Mouse (Mus musculus) embryonic fibroblast, embryonic 13.5 days (primary cell): ENCODE data around the gene Vwa8.

Experiments
- CTCF ChIP-seq: IDR thresholded peaks from 2 replicates; pipeline ENCODE4 v1.5.1; 2011; ENCODE audit warnings: mild to moderate bottlenecking, control low read depth, low read length, moderate library complexity, borderline replicate concordance; ENCODE audit not compliant: insufficient read depth
- POLR2A ChIP-seq: IDR thresholded peaks from 2 replicates; pipeline ENCODE4 v1.6.1; 2011; ENCODE audit warnings: low read depth, mild to moderate bottlenecking, control low read depth, low read length, moderate library complexity

DNA sequence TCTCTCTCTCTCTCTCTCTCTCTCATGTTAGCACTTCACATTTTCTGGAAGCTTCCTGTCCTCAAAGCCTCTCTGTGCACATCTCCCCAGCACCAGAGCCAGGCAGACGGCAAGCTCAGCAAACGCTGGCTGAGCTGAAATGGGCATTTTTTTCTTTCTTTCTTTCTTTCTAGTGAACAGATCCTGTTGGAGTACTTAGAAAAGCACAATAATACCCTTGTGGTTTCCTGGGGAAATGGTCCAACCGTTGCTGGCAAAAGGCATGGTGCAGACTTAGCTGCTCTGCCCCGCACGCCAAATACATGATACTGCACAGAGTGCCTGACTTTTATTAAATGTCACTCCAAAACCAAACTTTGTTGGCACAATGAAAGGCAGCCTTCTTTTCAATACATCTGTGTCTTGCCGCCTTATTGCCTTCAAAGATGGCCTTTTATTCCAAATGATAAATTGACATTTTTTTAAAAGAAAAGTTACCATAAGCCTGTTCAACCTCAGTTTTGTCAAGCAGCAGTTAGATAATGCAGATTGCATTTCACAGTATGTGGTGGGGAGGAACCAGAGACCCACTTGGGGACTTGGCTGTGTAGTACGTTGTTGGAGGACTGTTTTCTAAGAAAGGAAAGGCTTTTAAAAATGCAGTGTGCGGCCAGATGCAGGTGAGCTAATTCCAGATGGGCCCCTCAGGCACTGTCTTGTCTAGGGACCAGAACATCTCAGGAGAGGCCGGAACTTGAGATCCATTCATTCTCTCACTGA lies 351.5 kb downstream of the Vwa8 start:
- TF ChIP-seq CTCF (no peak), POLR2A (no peak)
